Mouse (Mus musculus): ENCODE data around the gene Klf9. TPM values are rescaled to one million over a fixed set of nuclear protein-coding genes. Genes with fewer than 3 reads are reported as not detected.
A peak's percentile ranks its signal among the peaks of the same experiment; 100 is the strongest.
"Not testable (repeated sequence)": the region's sequence is repeated elsewhere in the genome, so short reads cannot be mapped to it uniquely, and the experiment has no call there.

Gene Klf9
- polyA plus RNA-seq, 1 experiment from 2014 or later = 2.6 TPM

DNA sequence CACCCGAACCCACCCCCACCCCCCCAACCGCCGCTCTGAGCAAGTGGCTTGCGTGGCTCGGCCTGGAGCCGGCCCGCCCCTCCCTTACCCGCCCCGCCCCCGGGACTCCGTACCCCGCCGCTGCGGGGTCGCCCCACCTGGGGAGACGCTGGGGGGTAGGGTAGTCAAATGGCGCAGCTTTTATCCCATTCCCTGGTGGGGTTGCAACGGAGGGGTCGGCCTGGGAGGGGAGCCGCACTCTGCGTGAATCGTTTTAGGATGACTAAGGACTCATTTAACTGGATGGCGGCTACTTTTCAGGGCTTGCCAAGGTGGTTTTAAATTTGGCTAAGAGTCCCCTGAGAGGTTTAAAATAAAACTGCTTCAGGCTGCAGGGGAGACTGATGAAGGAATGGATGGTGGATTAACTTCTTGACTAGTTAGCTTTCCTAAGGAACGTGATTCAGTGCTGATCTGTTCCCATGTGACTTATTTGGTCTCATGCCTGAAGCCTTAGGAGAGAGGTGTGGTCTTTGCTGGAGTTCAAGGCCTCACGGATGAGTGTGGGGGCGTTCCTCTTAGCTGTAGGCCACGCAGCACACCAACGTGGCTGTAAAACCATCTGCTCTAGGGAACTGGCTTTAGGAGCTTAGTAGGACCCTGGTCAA, 1.5 kb downstream of the Klf9 start:
- H3K27me3 ChIP-seq = peaks cover 30% of the 10 kb centered on the region

GRCm38 (mm10) chr19:23143074-23143445, 2.0 kb downstream of the Klf9 start:
- peak overlapping the region; percentile 62; the same call in 1 of the 2 replicates for H3K4me3 ChIP-seq
- no peaks in the 10 kb centered on the region for H3K36me3 ChIP-seq
- H3K4me2 ChIP-seq (replicated peaks) = peak overlapping the region; percentile 96
- no peak overlapping the region for H3K9ac ChIP-seq
- peaks cover 12% of the 10 kb centered on the region; the same call in 1 of the 2 replicates for H3K4me1 ChIP-seq
- peaks cover 28% of the 10 kb centered on the region for H3K27me3 ChIP-seq
- no peak for ATAC-seq (ENCODE audit: insufficient number of reproducible peaks, insufficient read depth, low FRiP score, low TSS enrichment)
- H3K27ac ChIP-seq = no peak overlapping the region
- WGBS = 53% methylated on average over 7 of the region's 7 CpGs
- H3K9me3 ChIP-seq = no peaks in the 10 kb centered on the region

More for the DNA sequence above, 1.5 kb downstream of the Klf9 start:
- ATAC-seq (ENCODE audit: insufficient number of reproducible peaks, insufficient read depth, low FRiP score, low TSS enrichment) = no peak
- Histone ChIP-seq H3K4me3 (peak overlapping the region; percentile 62), H3K9ac (peak overlapping the region; percentile 60; the same call in 1 of the 2 replicates), H3K27ac (no peak overlapping the region), H3K4me1 (peaks cover 12% of the 10 kb centered on the region; the same call in 1 of the 2 replicates), H3K36me3 (no peaks in the 10 kb centered on the region), H3K9me3 (no peaks in the 10 kb centered on the region), H3K4me2 (replicated peaks) (peak overlapping the region; percentile 96)
- 2% methylated on average over 28 of the region's 28 CpGs for WGBS

DNA sequence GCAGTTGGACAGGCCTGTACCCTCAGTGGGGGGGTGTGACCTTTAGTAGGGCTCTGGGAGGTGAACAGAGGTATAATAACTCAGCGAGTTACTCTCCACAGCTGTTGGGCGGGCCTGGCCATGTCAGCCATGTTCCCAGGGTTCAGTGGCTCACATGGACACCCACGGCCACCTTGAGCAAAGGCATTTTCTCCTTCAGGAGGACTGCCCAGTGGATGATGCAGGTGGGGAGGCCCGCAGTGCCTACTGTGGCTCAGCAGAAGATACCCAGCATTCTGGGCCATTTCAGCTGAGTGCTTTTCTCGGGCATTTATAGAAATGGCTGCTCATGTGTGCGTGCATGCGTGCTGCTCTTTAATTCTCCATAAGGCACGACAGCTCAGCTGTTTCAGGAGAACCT, 2.5 kb downstream of the Klf9 start:
- H3K27ac ChIP-seq = no peak overlapping the region
- no peak for ATAC-seq (ENCODE audit: insufficient number of reproducible peaks, insufficient read depth, low FRiP score, low TSS enrichment)

DNA sequence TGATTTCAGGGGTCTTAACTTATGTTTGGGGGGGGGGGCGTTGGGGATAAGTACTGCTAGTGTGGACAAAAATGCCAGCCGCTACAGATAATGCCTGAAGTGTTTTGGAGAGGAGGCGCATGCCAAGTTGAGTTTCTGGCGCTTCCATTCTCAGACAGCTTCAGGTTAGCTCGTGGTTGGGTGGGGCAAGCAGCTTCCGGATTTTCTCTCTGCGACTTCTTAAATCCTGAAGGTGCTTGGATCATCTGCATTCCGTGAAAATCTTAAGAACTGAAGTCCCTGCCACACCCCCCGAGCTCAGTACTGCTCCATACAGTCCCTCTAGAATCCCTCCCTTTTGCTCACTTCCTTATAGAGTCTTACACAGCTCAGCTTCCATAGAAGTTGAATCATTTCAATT, 3.0 kb downstream of the Klf9 start:
- Histone ChIP-seq H3K27ac (no peak overlapping the region), H3K9me3 (no peaks in the 10 kb centered on the region), H3K9ac (no peak overlapping the region), H3K27me3 (peaks cover 25% of the 10 kb centered on the region), H3K4me3 (no peak overlapping the region), H3K4me1 (peaks cover 12% of the 10 kb centered on the region; the same call in 1 of the 2 replicates), H3K36me3 (no peaks in the 10 kb centered on the region), H3K4me2 (replicated peaks) (no peak overlapping the region)
- 62% methylated on average over 9 of the region's 9 CpGs for WGBS
- no peak for ATAC-seq (ENCODE audit: insufficient number of reproducible peaks, insufficient read depth, low FRiP score, low TSS enrichment)

More for the DNA sequence above, 2.5 kb downstream of the Klf9 start:
- H3K9me3 ChIP-seq = no peaks in the 10 kb centered on the region
- H3K4me3 ChIP-seq = no peak overlapping the region
- H3K36me3 ChIP-seq = no peaks in the 10 kb centered on the region
- peaks cover 25% of the 10 kb centered on the region for H3K27me3 ChIP-seq
- 78% methylated on average over 8 of the region's 8 CpGs for WGBS
- no peak overlapping the region for H3K4me2 ChIP-seq (replicated peaks)
- H3K9ac ChIP-seq = no peak overlapping the region
- H3K4me1 ChIP-seq = peaks cover 12% of the 10 kb centered on the region; the same call in 1 of the 2 replicates

DNA sequence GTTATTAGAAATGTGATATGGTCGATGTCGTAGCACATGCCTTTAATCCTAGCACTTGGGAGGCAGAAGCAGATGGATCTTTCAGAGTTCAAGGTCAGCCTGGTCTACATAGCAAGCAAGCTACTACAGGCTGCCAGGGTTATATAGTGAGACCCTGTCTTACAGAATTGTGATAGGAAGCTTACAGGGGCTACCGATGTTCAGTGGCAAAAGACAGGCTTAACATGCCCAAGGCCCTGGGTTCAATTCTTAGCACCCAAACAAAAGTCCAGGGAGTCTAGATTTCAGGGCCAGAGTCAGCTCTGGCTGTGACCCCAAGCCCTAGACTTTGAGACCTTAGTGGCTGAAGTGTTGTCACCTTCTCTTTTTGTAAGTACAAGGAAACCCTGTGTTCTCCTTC, 4.1 kb downstream of the Klf9 start:
- Histone ChIP-seq H3K9ac (no peak overlapping the region), H3K9me3 (no peaks in the 10 kb centered on the region), H3K27ac (no peak overlapping the region), H3K4me3 (no peak overlapping the region), H3K27me3 (peaks cover 25% of the 10 kb centered on the region), H3K36me3 (no peaks in the 10 kb centered on the region), H3K4me2 (replicated peaks) (no peak overlapping the region), H3K4me1 (peaks cover 12% of the 10 kb centered on the region; the same call in 1 of the 2 replicates)
- ATAC-seq (ENCODE audit: insufficient number of reproducible peaks, insufficient read depth, low FRiP score, low TSS enrichment) = no peak
- 81% methylated on average over 3 of the region's 3 CpGs for WGBS

- not testable (repeated sequence) for H3K36me3 ChIP-seq; H3K27ac ChIP-seq; ATAC-seq (ENCODE audit: insufficient number of reproducible peaks, insufficient read depth, low FRiP score, low TSS enrichment); H3K9me3 ChIP-seq; H3K4me2 ChIP-seq (replicated peaks); H3K4me3 ChIP-seq; H3K9ac ChIP-seq
- Histone ChIP-seq H3K27me3 (peaks cover 25% of the 10 kb centered on the region), H3K4me1 (peaks cover 12% of the 10 kb centered on the region; the same call in 1 of the 2 replicates)
- 82% methylated on average over 7 of the region's 7 CpGs for WGBS
Measured at GRCm38 (mm10) chr19:23145575-23145974, 4.5 kb downstream of the Klf9 start.

DNA sequence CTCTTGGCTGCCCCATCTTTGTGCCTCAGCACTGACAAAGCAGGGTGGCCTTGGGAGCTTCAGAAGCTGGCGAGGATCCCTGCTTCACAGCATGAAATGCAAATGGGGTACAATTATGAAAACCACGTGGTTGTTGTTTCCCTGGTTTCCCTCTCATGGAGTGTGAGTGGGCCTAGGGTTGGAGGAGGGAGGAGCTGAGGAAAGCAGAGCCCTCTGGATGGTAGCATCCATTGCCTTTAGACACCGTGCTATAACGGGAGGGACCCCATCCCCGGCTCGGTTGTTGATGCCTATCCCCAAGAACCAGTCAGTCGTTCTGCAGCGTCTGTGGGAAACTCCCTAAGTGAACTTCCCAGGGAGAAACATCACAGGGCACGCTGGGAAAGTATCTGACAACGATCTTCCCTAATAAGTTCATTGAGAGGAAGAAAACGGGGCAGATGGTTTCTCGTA, 5.4 kb downstream of the Klf9 start:
- H3K4me2 ChIP-seq (replicated peaks) = no peak overlapping the region
- peaks cover 14% of the 10 kb centered on the region; the same call in 1 of the 2 replicates for H3K4me1 ChIP-seq
- H3K27me3 ChIP-seq = peaks cover 26% of the 10 kb centered on the region
- no peak overlapping the region for H3K4me3 ChIP-seq
- ATAC-seq (ENCODE audit: insufficient number of reproducible peaks, insufficient read depth, low FRiP score, low TSS enrichment) = no peak
- no peak overlapping the region for H3K9ac ChIP-seq
- 71% methylated on average over 12 of the region's 12 CpGs for WGBS
- H3K36me3 ChIP-seq = no peaks in the 10 kb centered on the region
- H3K27ac ChIP-seq = no peak overlapping the region
- H3K9me3 ChIP-seq = no peaks in the 10 kb centered on the region

DNA sequence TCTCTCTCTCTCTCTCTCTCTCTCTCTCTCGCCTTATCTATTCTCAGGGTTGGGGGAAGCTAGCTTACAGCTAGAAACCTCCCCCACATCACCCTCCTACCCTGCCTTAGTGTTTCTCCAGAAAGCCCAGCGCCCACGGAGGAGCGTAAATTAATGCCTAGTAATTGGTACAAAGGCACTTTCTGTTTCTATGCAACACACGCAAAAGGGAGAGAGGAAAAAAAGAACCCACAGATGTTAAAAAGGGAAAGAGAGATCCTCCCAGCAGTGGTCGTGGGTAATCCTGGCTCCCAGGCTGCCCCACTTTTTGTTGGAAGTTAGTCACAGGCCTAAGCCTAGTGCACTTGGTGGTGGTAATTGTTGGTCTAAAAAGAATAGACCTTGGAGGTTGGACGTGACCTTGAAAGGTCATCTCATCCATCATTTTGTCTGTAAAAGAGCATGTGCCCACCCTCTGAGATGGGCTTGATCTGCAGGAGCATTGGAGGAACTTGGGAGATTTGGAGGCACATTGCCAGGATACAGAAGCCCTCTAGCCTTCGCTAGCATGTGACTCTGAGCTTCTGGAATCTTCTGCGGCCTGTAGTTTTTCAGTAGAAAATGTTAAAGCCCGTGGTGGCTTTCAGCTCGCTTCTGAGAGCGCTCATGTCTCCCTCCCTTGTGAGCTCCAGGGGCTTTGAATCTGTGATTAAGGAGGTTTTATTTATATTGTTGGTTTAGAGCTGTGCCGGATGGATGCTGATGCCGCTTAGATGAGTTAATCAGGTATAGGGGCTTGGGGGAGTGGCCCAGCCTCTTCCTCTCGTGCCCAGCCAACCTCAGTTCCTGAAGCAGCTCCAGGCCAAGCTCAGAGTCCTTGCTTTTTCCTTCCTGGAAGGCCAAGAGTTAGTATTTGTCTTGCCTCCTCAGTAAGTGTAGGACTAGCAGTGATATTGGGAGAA, 6.3 kb downstream of the Klf9 start:
- ATAC-seq (ENCODE audit: insufficient number of reproducible peaks, insufficient read depth, low FRiP score, low TSS enrichment) = no peak
- Histone ChIP-seq H3K9me3 (no peaks in the 10 kb centered on the region), H3K4me1 (peaks cover 10% of the 10 kb centered on the region; the same call in 1 of the 2 replicates), H3K36me3 (no peaks in the 10 kb centered on the region), H3K27me3 (peaks cover 19% of the 10 kb centered on the region), H3K9ac (no peak overlapping the region), H3K4me3 (no peak overlapping the region), H3K4me2 (replicated peaks) (no peak overlapping the region), H3K27ac (no peak overlapping the region)
- 74% methylated on average over 15 of the region's 15 CpGs for WGBS

- 83% methylated on average over 7 of the region's 7 CpGs for WGBS
- ATAC-seq (ENCODE audit: insufficient number of reproducible peaks, insufficient read depth, low FRiP score, low TSS enrichment) = no peak
Measured at GRCm38 (mm10) chr19:23149465-23150410, 8.7 kb downstream of the Klf9 start.

GRCm38 (mm10) chr19:23150556-23151265, 9.7 kb downstream of the Klf9 start:
- ATAC-seq (ENCODE audit: insufficient number of reproducible peaks, insufficient read depth, low FRiP score, low TSS enrichment) = no peak

More at GRCm38 (mm10) chr19:23149465-23150410, 8.7 kb downstream of the Klf9 start:
- no peak overlapping the region for H3K4me2 ChIP-seq (replicated peaks)
- no peak overlapping the region for H3K27ac ChIP-seq
- 0 out of 2 replicates have a peak, but pooled peaks cover 5% of the 10 kb centered on the region for H3K4me1 ChIP-seq
- H3K9ac ChIP-seq = no peak overlapping the region
- H3K36me3 ChIP-seq = no peaks in the 10 kb centered on the region
- H3K4me3 ChIP-seq = no peak overlapping the region
- 0 out of 2 replicates have a peak, but pooled peaks cover 2% of the 10 kb centered on the region for H3K27me3 ChIP-seq
- H3K9me3 ChIP-seq = no peaks in the 10 kb centered on the region

More at GRCm38 (mm10) chr19:23150556-23151265, 9.7 kb downstream of the Klf9 start:
- Histone ChIP-seq H3K27me3 (0 out of 2 replicates have a peak, but pooled peaks cover 2% of the 10 kb centered on the region), H3K4me3 (no peak overlapping the region), H3K27ac (no peak overlapping the region), H3K9ac (no peak overlapping the region), H3K4me2 (replicated peaks) (no peak overlapping the region), H3K36me3 (no peaks in the 10 kb centered on the region), H3K9me3 (no peaks in the 10 kb centered on the region), H3K4me1 (0 out of 2 replicates have a peak, but pooled peaks cover 5% of the 10 kb centered on the region)
- WGBS = 82% methylated on average over 11 of the region's 14 CpGs
